Comparison of ENCODE assay signal across 22 mouse cellular contexts in genomic region chr10:7863411-7863810, GRCm38 (mm10). TPM values are rescaled to one million over a fixed set of nuclear protein-coding genes. Genes with fewer than 3 reads are reported as not detected.
A peak's percentile ranks its signal among the peaks of the same experiment; 100 is the strongest.
DNase-seq lines count a peak whose midpoint lies in the region; ATAC-seq and TF ChIP-seq lines count a peak whose summit lies in the region.
"Had no signal": no experiment of that assay in that cellular context is flagged by ENCODE, and none has a peak within 500 bp of the region (broad histone marks: within the 10 kb centered on the region; RNA-seq: fewer than 3 reads in every experiment).

No protein-coding gene starts in this region.

- H3K36me3 ChIP-seq in hindbrain, embryonic 10.5 days: no peaks in the 10 kb centered on the region
- no peaks in the 10 kb centered on the region for H3K36me3 ChIP-seq in hindbrain, embryonic 14.5 days (replicated peaks; ENCODE audit: control insufficient read depth, insufficient read depth)
- H3K36me3 ChIP-seq in liver, adult 2 months (ENCODE audit: control insufficient read depth, insufficient read depth, low read length): no peaks in the 10 kb centered on the region
- no peaks in the 10 kb centered on the region for H3K36me3 ChIP-seq in liver, postnatal 0 days (replicated peaks; ENCODE audit: insufficient read depth, low read length)
- no peaks in the 10 kb centered on the region for H3K36me3 ChIP-seq in limb, embryonic 10.5 days
- H3K36me3 ChIP-seq in kidney, embryonic 14.5 days (ENCODE audit: control insufficient read depth, insufficient read depth, low read length): no peaks in the 10 kb centered on the region
- H3K36me3 ChIP-seq: embryonic facial prominence, embryonic 12.5 days; forebrain, embryonic 12.5 days had no signal

- peaks cover 8% of the 10 kb centered on the region for H3K4me1 ChIP-seq in hindbrain, embryonic 10.5 days (replicated peaks)
- H3K4me1 ChIP-seq in hindbrain, embryonic 14.5 days (replicated peaks; ENCODE audit: control insufficient read depth, insufficient read depth, low read length): peaks cover 4% of the 10 kb centered on the region; the same call in 1 of the 2 replicates
- peaks cover 5% of the 10 kb centered on the region; the same call in 1 of the 2 replicates for H3K4me1 ChIP-seq in liver, adult 2 months (ENCODE audit: control insufficient read depth, insufficient read depth, low read length)
- no peaks in the 10 kb centered on the region for H3K4me1 ChIP-seq in liver, postnatal 0 days (ENCODE audit: insufficient read depth)
- peaks cover 9% of the 10 kb centered on the region for H3K4me1 ChIP-seq in limb, embryonic 10.5 days
- no peaks in the 10 kb centered on the region for H3K4me1 ChIP-seq in kidney, embryonic 14.5 days (ENCODE audit: control insufficient read depth, insufficient read depth, low read length)
- H3K4me1 ChIP-seq: embryonic facial prominence, embryonic 12.5 days had no signal

- H3K27me3 ChIP-seq in hindbrain, embryonic 10.5 days (ENCODE audit: insufficient read depth, poor library complexity, severe bottlenecking): peaks cover 24% of the 10 kb centered on the region
- peaks cover 17% of the 10 kb centered on the region for H3K27me3 ChIP-seq in hindbrain, embryonic 14.5 days (ENCODE audit: control insufficient read depth, insufficient read depth, low read length)
- no peaks in the 10 kb centered on the region for H3K27me3 ChIP-seq in liver, adult 2 months (ENCODE audit: control insufficient read depth, insufficient read depth, low read length)
- H3K27me3 ChIP-seq in liver, postnatal 0 days (ENCODE audit: insufficient read depth, low read length): peaks cover 12% of the 10 kb centered on the region
- H3K27me3 ChIP-seq in limb, embryonic 10.5 days (ENCODE audit: low read depth, poor library complexity, severe bottlenecking): peaks cover 24% of the 10 kb centered on the region
- H3K27me3 ChIP-seq in kidney, embryonic 14.5 days (ENCODE audit: control insufficient read depth, insufficient read depth, low read length): peaks cover 17% of the 10 kb centered on the region

- TF ChIP-seq CTCF in liver, adult 2 months (IDR thresholded peaks at IDR 0.05; ENCODE audit: low read depth, low read length): no peak
- TF ChIP-seq CTCF in liver, postnatal 0 days (IDR thresholded peaks at IDR 0.05; ENCODE audit: low read depth): no peak

- H3K79me2 ChIP-seq in liver, adult 2 months (ENCODE audit: control insufficient read depth, insufficient read depth, low read length): no peaks in the 10 kb centered on the region

- ATAC-seq in hindbrain, embryonic 14.5 days (ENCODE audit: low FRiP score): no peak
- ATAC-seq in liver, postnatal 0 days: no peak
- no peak for ATAC-seq in kidney, embryonic 14.5 days (ENCODE audit: low FRiP score, low TSS enrichment)
- ATAC-seq: forebrain, embryonic 14.5 days; forebrain, embryonic 16.5 days had no signal

- no peak for TF ChIP-seq POLR2A in liver, adult 2 months (IDR thresholded peaks at IDR 0.05; ENCODE audit: extremely low read depth, insufficient read depth, low read length)

- H3K9me3 ChIP-seq in hindbrain, embryonic 10.5 days: no peaks in the 10 kb centered on the region
- no peaks in the 10 kb centered on the region for H3K9me3 ChIP-seq in hindbrain, embryonic 14.5 days (ENCODE audit: control insufficient read depth, low read length)
- H3K9me3 ChIP-seq in liver, postnatal 0 days (ENCODE audit: low read length): no peaks in the 10 kb centered on the region
- no peaks in the 10 kb centered on the region for H3K9me3 ChIP-seq in limb, embryonic 10.5 days (replicated peaks)
- H3K9me3 ChIP-seq in kidney, embryonic 14.5 days (ENCODE audit: control insufficient read depth, low read length): no peaks in the 10 kb centered on the region
- H3K9me3 ChIP-seq: embryonic facial prominence, embryonic 12.5 days had no signal

- H3K4me3 ChIP-seq in hindbrain, embryonic 10.5 days: no peak overlapping the region
- no peak overlapping the region for H3K4me3 ChIP-seq in hindbrain, embryonic 14.5 days (replicated peaks; ENCODE audit: low read length)
- H3K4me3 ChIP-seq in liver, adult 2 months (ENCODE audit: insufficient read depth, low read depth, low read length): no peak overlapping the region
- H3K4me3 ChIP-seq in liver, postnatal 0 days (ENCODE audit: low read depth, low read length): no peak overlapping the region
- no peak overlapping the region for H3K4me3 ChIP-seq in limb, embryonic 10.5 days
- H3K4me3 ChIP-seq in kidney, embryonic 14.5 days (ENCODE audit: low read length): no peak overlapping the region
- H3K4me3 ChIP-seq: embryonic facial prominence, embryonic 12.5 days; forebrain, embryonic 12.5 days had no signal

- no peak overlapping the region for H3K27ac ChIP-seq in hindbrain, embryonic 10.5 days
- H3K27ac ChIP-seq in hindbrain, embryonic 14.5 days: no peak overlapping the region
- H3K27ac ChIP-seq in liver, adult 2 months (replicated peaks; ENCODE audit: insufficient read depth, low read depth, low read length): no peak overlapping the region
- H3K27ac ChIP-seq in liver, postnatal 0 days (ENCODE audit: low read depth): no peak overlapping the region
- H3K27ac ChIP-seq in limb, embryonic 10.5 days: no peak overlapping the region
- H3K27ac ChIP-seq in kidney, embryonic 14.5 days (ENCODE audit: low read depth, low read length): no peak overlapping the region
- H3K27ac ChIP-seq: embryonic facial prominence, embryonic 12.5 days; forebrain, embryonic 12.5 days had no signal

- peak; percentile 1 for DNase-seq in hindbrain, embryonic 10.5 days (ENCODE audit: low spot score)
- no peak for DNase-seq in hindbrain, embryonic 14.5 days (ENCODE audit: low spot score)
- DNase-seq in liver, adult 2 months (ENCODE audit: extremely low read depth, low read depth, low spot score): peak; percentile 93
- no peak for DNase-seq in liver, postnatal 0 days
- DNase-seq in limb, embryonic 10.5 days (ENCODE audit: low spot score): peak; percentile 14
- DNase-seq in thymus, postnatal 14 days: no peak
- DNase-seq: adrenal gland, adult 2 months; adrenal gland, postnatal 25 days; cerebellum, adult 11 months; cerebellum, adult 18-20 months; cerebellum, adult 8-10 months; cerebellum, adult 9-11 months; cerebellum, postnatal 14 days; cerebellum, postnatal 36 days; embryo, embryonic 11 days had no signal

- H3K9ac ChIP-seq in hindbrain, embryonic 14.5 days: no peak overlapping the region
- H3K9ac ChIP-seq in liver, adult 2 months (ENCODE audit: low read depth, low read length): no peak overlapping the region
- no peak overlapping the region for H3K9ac ChIP-seq in liver, postnatal 0 days (replicated peaks)
- H3K9ac ChIP-seq in kidney, embryonic 14.5 days (ENCODE audit: low read depth, low read length): no peak overlapping the region
- H3K9ac ChIP-seq: embryonic facial prominence, embryonic 12.5 days; forebrain, embryonic 12.5 days had no signal

- no peak for TF ChIP-seq EP300 in liver, postnatal 0 days (IDR thresholded peaks at IDR 0.05; ENCODE audit: low read depth)

- WGBS in hindbrain, embryonic 10.5 days: 93% methylated on average over 6 of the region's 6 CpGs
- 95% methylated on average over 6 of the region's 6 CpGs for WGBS in hindbrain, embryonic 14.5 days
- WGBS in liver, adult 2 months: 80% methylated on average over 6 of the region's 6 CpGs
- WGBS in liver, postnatal 0 days (ENCODE audit: insufficient replicate concordance): 91% methylated on average over 6 of the region's 6 CpGs
- 98% methylated on average over 6 of the region's 6 CpGs for WGBS in limb, embryonic 10.5 days
- 95% methylated on average over 6 of the region's 6 CpGs for WGBS in kidney, embryonic 14.5 days

- no peak overlapping the region for H3K4me2 ChIP-seq in hindbrain, embryonic 14.5 days (replicated peaks)
- H3K4me2 ChIP-seq in liver, postnatal 0 days (ENCODE audit: low read depth, low read length): no peak overlapping the region
- H3K4me2 ChIP-seq in kidney, embryonic 14.5 days (replicated peaks; ENCODE audit: low read depth, low read length): no peak overlapping the region
- H3K4me2 ChIP-seq: embryonic facial prominence, embryonic 12.5 days; forebrain, embryonic 12.5 days had no signal

RNA-seq across cellular contexts. Expression of gene Zc3h12d, which starts 31.1 kb away (rescaled TPM):
- polyA plus RNA-seq in hindbrain, embryonic 10.5 days (2016; fragmentation: Nextera tagmentation; extraction: Ambion mirVana): 0.10 and 0.12 TPM in 2 replicates
- 0.14 and 0.25 TPM in 2 replicates for polyA plus RNA-seq in hindbrain, embryonic 14.5 days (2014; fragmentation: Nextera tagmentation; extraction: Ambion mirVana)
- total RNA-seq in liver, adult 2 months (2014; rRNA removed): 2.2 and 2.6 TPM in 2 replicates
- 1.6 TPM in 2 replicates for polyA plus RNA-seq in liver, adult 2 months (2012; rRNA removed)
- 0.70 and 0.82 TPM in 2 replicates for polyA plus RNA-seq in liver, postnatal 0 days (2015; fragmentation: Nextera tagmentation; extraction: Ambion mirVana)
- polyA plus RNA-seq in limb, embryonic 10.5 days (2016; fragmentation: Nextera tagmentation; extraction: Ambion mirVana): not detected in 2 replicates
- polyA plus RNA-seq in kidney, embryonic 14.5 days (2014; fragmentation: Nextera tagmentation; extraction: Ambion mirVana): 0.16 and 0.18 TPM in 2 replicates
- total RNA-seq: MEL had no signal
- polyA plus RNA-seq: C2C12; forebrain, embryonic 12.5 days; forebrain, embryonic 14.5 days had no signal

Comparison
In these comparisons a context has a peak if more than half of its experiments do, and no peak if none do; other contexts are left out.
1. DNase-seq: peak in hindbrain, embryonic 10.5 days (single experiment), liver, adult 2 months (single experiment) and limb, embryonic 10.5 days (single experiment); none in hindbrain, embryonic 14.5 days (single experiment), liver, postnatal 0 days (single experiment) and thymus, postnatal 14 days (single experiment).